11 mouse cellular contexts compared by ENCODE assay signal in the genomic region with DNA sequence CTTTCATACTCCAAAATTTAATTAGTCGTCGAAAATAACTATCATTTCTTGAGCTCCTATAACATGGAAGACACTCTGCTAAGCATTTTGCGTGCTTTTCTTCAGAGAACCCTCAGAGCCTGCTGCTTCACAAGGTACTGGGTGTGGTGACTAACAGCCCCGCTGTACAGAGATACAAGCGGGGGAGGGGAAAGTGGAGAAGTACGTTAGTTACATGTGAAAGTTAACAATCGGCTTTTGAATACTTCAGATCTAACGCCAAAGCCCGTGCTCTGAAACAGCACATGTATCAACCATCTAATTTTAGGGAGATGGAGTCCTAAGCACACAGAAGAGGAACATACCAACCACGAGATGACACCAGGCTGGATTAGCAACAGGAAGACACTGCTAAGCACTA. TPM values are rescaled to one million over a fixed set of nuclear protein-coding genes. Genes with fewer than 3 reads are reported as not detected.
DNase-seq lines count a peak whose midpoint lies in the region; ATAC-seq lines count a peak whose summit lies in the region.
"Had no signal": no experiment of that assay in that cellular context is flagged by ENCODE, and none has a peak within 500 bp of the region (broad histone marks: within the 10 kb centered on the region; RNA-seq: fewer than 3 reads in every experiment).

No protein-coding gene starts in this region.

- 0 out of 2 replicates have a peak, but pooled peaks cover 2% of the 10 kb centered on the region for H3K4me1 ChIP-seq in limb, embryonic 13.5 days
- peaks cover 11% of the 10 kb centered on the region for H3K4me1 ChIP-seq in limb, embryonic 10.5 days
- no peaks in the 10 kb centered on the region for H3K4me1 ChIP-seq in embryonic facial prominence, embryonic 10.5 days
- peaks cover 9% of the 10 kb centered on the region for H3K4me1 ChIP-seq in midbrain, embryonic 13.5 days (replicated peaks)

- H3K27ac ChIP-seq in limb, embryonic 13.5 days, result no peak overlapping the region
- no peak overlapping the region for H3K27ac ChIP-seq in limb, embryonic 10.5 days
- no peak overlapping the region for H3K27ac ChIP-seq in embryonic facial prominence, embryonic 10.5 days (replicated peaks)
- H3K27ac ChIP-seq in midbrain, embryonic 13.5 days, result no peak overlapping the region
- H3K27ac ChIP-seq: macrophage had no signal

- no peak for ATAC-seq in limb, embryonic 13.5 days (ENCODE audit: low FRiP score, low read depth)
- ATAC-seq in midbrain, embryonic 13.5 days, result no peak

- no peak overlapping the region for H3K9ac ChIP-seq in limb, embryonic 13.5 days
- no peak overlapping the region for H3K9ac ChIP-seq in midbrain, embryonic 13.5 days (replicated peaks)

- H3K9me3 ChIP-seq in limb, embryonic 13.5 days, result no peaks in the 10 kb centered on the region
- no peaks in the 10 kb centered on the region for H3K9me3 ChIP-seq in limb, embryonic 10.5 days (replicated peaks)
- no peaks in the 10 kb centered on the region for H3K9me3 ChIP-seq in embryonic facial prominence, embryonic 10.5 days
- H3K9me3 ChIP-seq in midbrain, embryonic 13.5 days, result no peaks in the 10 kb centered on the region

- WGBS in limb, embryonic 13.5 days, result 59% methylated on average over 10 of the region's 10 CpGs
- WGBS in limb, embryonic 10.5 days, result 69% methylated on average over 10 of the region's 10 CpGs
- WGBS in embryonic facial prominence, embryonic 10.5 days, result 45% methylated on average over 10 of the region's 10 CpGs
- 48% methylated on average over 10 of the region's 10 CpGs for WGBS in midbrain, embryonic 13.5 days

- DNase-seq in embryo, embryonic 10.5 days (ENCODE audit: low spot score), result peak; percentile 17
- no peak for DNase-seq in embryo, embryonic 10 days (ENCODE audit: low spot score)
- no peak for DNase-seq in limb, embryonic 10.5 days (ENCODE audit: low spot score)
- DNase-seq in embryonic facial prominence, embryonic 10.5 days (ENCODE audit: low spot score), result no peak
- no peak for DNase-seq in natural killer cell, adult 2 months (ENCODE audit: low spot score in 2 of 2)
- DNase-seq in gastrocnemius, postnatal 4 days (ENCODE audit: low spot score in 2 of 2), result no peak
- DNase-seq: kidney, adult 11 months had no signal

- H3K27me3 ChIP-seq in limb, embryonic 13.5 days, result no peaks in the 10 kb centered on the region
- H3K27me3 ChIP-seq in limb, embryonic 10.5 days (ENCODE audit: low read depth, poor library complexity, severe bottlenecking), result no peaks in the 10 kb centered on the region
- peaks cover 17% of the 10 kb centered on the region for H3K27me3 ChIP-seq in embryonic facial prominence, embryonic 10.5 days (replicated peaks; ENCODE audit: low read depth, poor library complexity, severe bottlenecking)
- H3K27me3 ChIP-seq in midbrain, embryonic 13.5 days, result peaks cover 52% of the 10 kb centered on the region

- no peak overlapping the region for H3K4me3 ChIP-seq in limb, embryonic 13.5 days
- no peak overlapping the region for H3K4me3 ChIP-seq in limb, embryonic 10.5 days
- 0 out of 2 replicates have a peak overlapping the region, but pooled peaks have one; percentile 2 for H3K4me3 ChIP-seq in embryonic facial prominence, embryonic 10.5 days
- no peak overlapping the region for H3K4me3 ChIP-seq in midbrain, embryonic 13.5 days (replicated peaks)

- H3K4me2 ChIP-seq in limb, embryonic 13.5 days (replicated peaks), result 0 out of 2 replicates have a peak overlapping the region, but pooled peaks have one; percentile 19
- H3K4me2 ChIP-seq in midbrain, embryonic 13.5 days (replicated peaks), result 0 out of 2 replicates have a peak overlapping the region, but pooled peaks have one; percentile 7

- no peaks in the 10 kb centered on the region for H3K36me3 ChIP-seq in limb, embryonic 13.5 days
- H3K36me3 ChIP-seq in limb, embryonic 10.5 days, result no peaks in the 10 kb centered on the region
- no peaks in the 10 kb centered on the region for H3K36me3 ChIP-seq in embryonic facial prominence, embryonic 10.5 days (replicated peaks)
- H3K36me3 ChIP-seq in midbrain, embryonic 13.5 days, result no peaks in the 10 kb centered on the region

RNA-seq across cellular contexts. Expression of a gene that starts 55.4 kb away (rescaled TPM):
- polyA plus RNA-seq in limb, embryonic 13.5 days (2015; fragmentation: Nextera tagmentation; extraction: Ambion mirVana), result 0.74 and 0.80 TPM in 2 replicates
- 0.06 and 0.08 TPM in 2 replicates for polyA plus RNA-seq in limb, embryonic 10.5 days (2016; fragmentation: Nextera tagmentation; extraction: Ambion mirVana)
- polyA plus RNA-seq in embryonic facial prominence, embryonic 10.5 days (2016; fragmentation: Nextera tagmentation; extraction: Ambion mirVana), result 0.42 and 0.69 TPM in 2 replicates
- 0.08 TPM in 1 of 2 replicates, not detected in the other for polyA plus RNA-seq in midbrain, embryonic 13.5 days (2015; fragmentation: Nextera tagmentation; extraction: Ambion mirVana)
- 10 to 100 TPM in 1 of 2 experiments, 1 to 10 TPM in 1; 9.9 to 11.5 TPM for total RNA-seq in gastrocnemius, postnatal 4 days (2021)
- total RNA-seq: left cerebral cortex, adult 18-20 months had no signal
- polyA plus RNA-seq: macrophage had no signal
